Mouse (Mus musculus) hindbrain, postnatal 0 days (tissue): ENCODE measurements at regions not wholly inside any gene's neighbourhood (a gene's known extent, or its start where the extent isn't known, plus 50 kb on each side); places are given as distances from the start of the nearest gene placed in this dataset.

ENCODE experiments used
- ATAC-seq: fragments of 200-750 bp; cut with Nextera tagmentation; 2 replicates; pipeline ENCODE4 v1.8.0; 2017; ENCODE audit warnings: mild to moderate bottlenecking, moderate TSS enrichment, moderate library complexity
- DNase-seq: peaks from one replicate; pipeline ENCODE4 v3.0.0-alpha.2; 2015; ENCODE audit warnings: low spot score
- H3K27ac ChIP-seq: fragments of 300-500 bp; sonication (generic); 2 replicates; pipeline ENCODE4 v1.5.1; 2014; ENCODE audit warnings: mild to moderate bottlenecking
- H3K27me3 ChIP-seq: fragments of 300-500 bp; sonication (generic); 2 replicates; pipeline ENCODE4 v1.6.1; 2014; ENCODE audit warnings: low read length, mixed read lengths; ENCODE audit not compliant: insufficient read depth
- H3K36me3 ChIP-seq: fragments of 300-500 bp; sonication (generic); 2 replicates; pipeline ENCODE4 v1.6.1; 2014; ENCODE audit warnings: low read length, mixed read lengths; ENCODE audit not compliant: insufficient read depth
- H3K4me1 ChIP-seq: fragments of 300-500 bp; sonication (generic); 2 replicates; pipeline ENCODE4 v1.6.1; 2014; ENCODE audit warnings: antibody characterized with exemption, low read length, mixed read lengths; ENCODE audit not compliant: insufficient read depth
- H3K4me2 ChIP-seq: fragments of 300-500 bp; sonication (generic); 2 replicates; pipeline ENCODE4 v1.6.1; 2014; ENCODE audit warnings: low read depth, mild to moderate bottlenecking, low read length, moderate library complexity, mixed read lengths
- H3K4me3 ChIP-seq: fragments of 300-500 bp; sonication (generic); 2 replicates; pipeline ENCODE4 v1.5.1; 2014; ENCODE audit warnings: low read length
- H3K9ac ChIP-seq: fragments of 300-500 bp; sonication (generic); replicated peaks from 2 replicates; pipeline ENCODE4 v1.6.1; 2014; ENCODE audit warnings: mild to moderate bottlenecking, low read length, moderate library complexity, mixed read lengths
- H3K9me3 ChIP-seq: fragments of 300-500 bp; sonication (generic); 2 replicates; pipeline ENCODE4 v1.6.1; 2016; ENCODE audit warnings: low read length, mixed read lengths
- CTCF ChIP-seq: IDR thresholded peaks from 2 replicates; pipeline ENCODE4 v1.5.1; 2016; ENCODE audit warnings: antibody characterized with exemption, control low read depth, low read depth
- WGBS: fragments of 180-500 bp; shearing (Covaris S2); extraction: QIAGEN DNeasy Blood & Tissue Kit; methylation state at CpG from one replicate; pipeline ENCODE4 v1.1.7; 2014; 5-methylcytosine and 5-hydroxymethylcytosine counted together

DNA sequence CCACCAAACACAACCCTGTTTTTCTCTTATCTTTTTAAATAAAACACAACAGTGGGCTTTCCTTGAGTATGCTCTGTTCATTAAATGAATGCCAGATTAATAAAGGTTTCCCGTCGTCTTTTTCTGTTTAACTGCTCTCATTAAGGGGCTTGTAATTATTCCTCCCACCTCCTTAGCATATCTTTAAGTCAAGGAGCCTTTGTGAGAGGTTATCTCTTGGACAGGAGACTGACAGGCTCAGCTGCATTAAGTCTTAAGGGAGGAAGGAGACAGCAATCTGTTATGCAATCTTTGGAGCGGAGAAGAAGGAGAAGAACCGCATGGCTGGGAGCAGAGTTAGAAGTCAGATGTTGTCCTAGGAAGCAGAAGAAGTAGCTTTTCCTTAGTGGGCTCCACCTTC lies 111.3 kb upstream of the Syt6 start:
- H3K36me3 ChIP-seq = no peaks in the 10 kb centered on the region
- no peak for DNase-seq
- WGBS = 41% methylated on average over 4 of the region's 4 CpGs
- no peak overlapping the region for H3K4me3 ChIP-seq
- no peak for ATAC-seq
- H3K4me2 ChIP-seq = no peak overlapping the region
- no peak overlapping the region for H3K9ac ChIP-seq
- no peak overlapping the region for H3K27ac ChIP-seq
- H3K4me1 ChIP-seq = no peaks in the 10 kb centered on the region
- TF ChIP-seq CTCF = no peak
- no peaks in the 10 kb centered on the region for H3K27me3 ChIP-seq
- no peaks in the 10 kb centered on the region for H3K9me3 ChIP-seq

DNA sequence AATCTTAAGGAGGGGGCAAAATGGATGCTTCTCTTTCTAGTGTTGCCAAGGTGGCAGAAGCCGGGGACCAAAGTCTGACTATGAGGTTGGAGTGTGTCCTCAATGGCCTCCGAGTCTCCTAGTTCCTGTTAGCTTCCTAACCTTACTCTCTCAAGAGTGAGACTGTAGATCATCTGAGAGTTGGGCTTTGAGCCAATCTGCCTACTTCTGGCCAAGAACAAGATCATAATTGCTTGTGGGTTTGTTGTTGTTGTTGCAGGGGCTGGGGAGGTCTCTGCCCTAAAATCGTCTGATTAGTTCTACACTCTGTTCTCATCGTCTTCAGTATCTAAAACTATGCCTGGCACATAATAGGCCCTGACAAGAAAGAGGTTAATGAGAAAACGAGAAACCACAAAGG lies 110.8 kb upstream of the Syt6 start:
- DNase-seq (no peak), ATAC-seq (no peak)
- H3K4me3 ChIP-seq = no peak overlapping the region
- H3K4me2 ChIP-seq = no peak overlapping the region
- H3K27ac ChIP-seq = no peak overlapping the region
- 49% methylated on average over 5 of the region's 5 CpGs for WGBS
- H3K4me1 ChIP-seq = no peaks in the 10 kb centered on the region
- H3K9ac ChIP-seq = no peak overlapping the region
- no peaks in the 10 kb centered on the region for H3K9me3 ChIP-seq
- H3K27me3 ChIP-seq = no peaks in the 10 kb centered on the region
- no peak for TF ChIP-seq CTCF
- H3K36me3 ChIP-seq = no peaks in the 10 kb centered on the region

DNA sequence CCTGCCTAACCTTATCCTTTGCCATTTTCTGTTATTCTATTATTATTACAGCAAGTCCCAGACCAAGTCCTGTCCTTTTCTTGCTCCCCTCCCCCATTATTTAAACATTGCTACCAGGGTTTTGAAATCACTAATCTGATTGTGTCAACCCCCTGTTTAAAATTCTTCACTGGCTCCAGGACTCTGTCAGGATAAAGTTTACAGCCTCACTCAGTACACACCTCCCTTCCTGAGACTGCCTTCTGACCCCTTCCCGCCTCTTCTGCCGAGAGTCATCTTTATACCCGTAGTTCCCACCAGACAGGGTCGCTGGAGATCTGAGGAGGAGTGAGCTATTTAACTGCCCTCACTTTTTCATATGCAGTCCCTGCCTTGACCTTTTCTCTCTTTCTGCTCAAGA lies 110.3 kb upstream of the Syt6 start:
- no peak for ATAC-seq
- H3K27ac ChIP-seq = no peak overlapping the region

DNA sequence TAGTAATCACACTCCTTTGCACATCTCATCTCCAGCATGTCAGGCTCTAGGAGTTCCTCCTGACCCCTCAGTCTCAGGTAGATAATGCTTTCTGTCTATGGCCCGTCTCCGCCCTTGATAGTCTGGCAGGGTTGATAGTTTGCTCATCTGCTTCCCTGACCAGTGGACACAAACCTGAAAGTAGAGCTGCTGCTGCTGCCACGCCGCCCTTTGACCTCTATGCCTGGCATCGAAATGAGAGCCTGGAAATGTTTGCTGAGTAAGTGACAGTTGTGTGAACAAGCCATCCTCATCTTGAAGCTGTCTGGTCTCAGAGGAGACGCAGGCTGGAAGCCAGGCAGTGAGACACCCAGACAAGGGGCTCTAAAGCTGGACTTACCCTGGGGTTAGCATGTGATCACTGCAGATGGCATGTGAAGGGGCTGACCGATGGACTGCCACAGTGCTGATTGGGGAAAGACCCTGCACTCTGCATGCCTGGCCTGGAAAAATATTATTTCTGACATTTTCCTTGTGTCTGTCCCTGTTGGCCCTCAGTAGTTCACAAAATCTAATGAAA lies 109.8 kb upstream of the Syt6 start:
- 73% methylated on average over 7 of the region's 7 CpGs for WGBS
- Histone ChIP-seq H3K4me3 (no peak overlapping the region), H3K27ac (no peak overlapping the region), H3K27me3 (no peaks in the 10 kb centered on the region), H3K36me3 (no peaks in the 10 kb centered on the region), H3K4me1 (no peaks in the 10 kb centered on the region), H3K9me3 (no peaks in the 10 kb centered on the region), H3K4me2 (no peak overlapping the region), H3K9ac (no peak overlapping the region)
- no peak for DNase-seq
- ATAC-seq = no peak
- no peak for TF ChIP-seq CTCF

More for the DNA sequence above, 110.3 kb upstream of the Syt6 start:
- H3K4me1 ChIP-seq = no peaks in the 10 kb centered on the region
- no peaks in the 10 kb centered on the region for H3K27me3 ChIP-seq
- no peak overlapping the region for H3K9ac ChIP-seq
- no peak overlapping the region for H3K4me2 ChIP-seq
- no peak overlapping the region for H3K4me3 ChIP-seq
- WGBS = 47% methylated on average over 4 of the region's 4 CpGs
- no peaks in the 10 kb centered on the region for H3K9me3 ChIP-seq
- no peak for DNase-seq
- TF ChIP-seq CTCF = no peak
- no peaks in the 10 kb centered on the region for H3K36me3 ChIP-seq

DNA sequence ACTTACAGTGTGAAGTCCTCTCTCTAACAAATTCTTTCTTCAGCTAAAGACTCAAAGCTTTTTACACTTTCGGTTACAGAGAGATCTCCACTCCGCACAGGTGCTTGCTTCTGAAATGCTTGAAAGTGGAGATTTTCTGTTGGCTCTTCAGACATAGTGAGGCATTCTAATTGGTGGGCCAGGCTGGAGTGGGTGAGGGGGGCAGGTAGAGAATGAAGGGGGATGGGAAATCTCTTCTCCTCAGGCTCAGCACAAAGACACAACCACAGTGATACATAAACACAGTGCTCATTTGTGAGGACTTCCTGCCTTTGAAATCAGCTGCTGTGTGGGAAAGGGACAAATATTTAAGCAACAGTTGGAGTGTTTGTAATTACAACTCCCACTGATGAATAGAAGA lies 109.1 kb upstream of the Syt6 start:
- Histone ChIP-seq H3K4me3 (no peak overlapping the region), H3K36me3 (no peaks in the 10 kb centered on the region), H3K9ac (no peak overlapping the region), H3K27ac (no peak overlapping the region), H3K4me1 (no peaks in the 10 kb centered on the region), H3K9me3 (no peaks in the 10 kb centered on the region), H3K4me2 (no peak overlapping the region), H3K27me3 (no peaks in the 10 kb centered on the region)
- ATAC-seq = no peak
- 74% methylated on average over 2 of the region's 2 CpGs for WGBS
- DNase-seq = no peak
- no peak for TF ChIP-seq CTCF

DNA sequence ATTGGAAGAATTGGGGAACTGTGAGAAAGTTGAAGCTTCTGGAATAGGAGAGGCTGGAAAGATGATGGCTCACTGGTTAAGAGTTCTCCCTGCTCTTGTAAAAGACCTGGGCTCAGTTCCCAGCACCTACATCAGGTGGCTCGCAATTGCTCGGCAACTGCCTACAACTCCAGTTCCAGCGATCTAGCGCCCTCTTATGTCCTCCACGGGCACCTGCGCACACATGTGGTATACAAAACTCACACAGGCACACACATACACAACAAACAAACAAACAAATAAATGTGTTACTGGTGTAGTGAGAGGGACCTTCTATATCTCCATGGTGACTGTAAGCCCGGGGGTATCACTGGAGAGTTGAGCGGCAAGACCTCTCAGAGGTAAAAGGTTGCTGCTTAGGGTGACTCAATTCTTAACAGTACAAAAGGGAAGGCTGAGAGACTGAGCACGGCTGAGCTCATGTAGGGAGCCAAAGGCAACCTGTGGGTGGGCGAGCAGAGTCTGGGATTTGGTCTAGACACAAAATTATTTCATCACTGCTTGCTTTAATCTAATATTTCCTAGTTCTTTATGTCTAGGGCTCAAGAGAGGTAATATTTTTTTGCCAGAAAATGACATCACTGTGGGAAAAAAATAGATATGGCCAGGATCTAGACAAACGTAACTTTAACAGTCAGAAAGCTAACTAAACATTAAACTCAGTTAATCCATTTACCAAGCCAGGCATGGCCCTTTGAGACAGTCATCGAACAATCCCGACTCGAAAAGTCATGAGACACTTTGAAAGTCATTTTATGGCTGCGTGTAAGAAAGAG lies 104.2 kb upstream of the Syt6 start:
- H3K9ac ChIP-seq = no peak overlapping the region
- H3K9me3 ChIP-seq = no peaks in the 10 kb centered on the region
- 80% methylated on average over 15 of the region's 15 CpGs for WGBS
- DNase-seq (no peak), ATAC-seq (no peak)
- TF ChIP-seq CTCF = no peak
- no peaks in the 10 kb centered on the region for H3K4me1 ChIP-seq
- H3K4me2 ChIP-seq = no peak overlapping the region
- no peak overlapping the region for H3K27ac ChIP-seq
- no peaks in the 10 kb centered on the region for H3K36me3 ChIP-seq
- no peak overlapping the region for H3K4me3 ChIP-seq
- no peaks in the 10 kb centered on the region for H3K27me3 ChIP-seq

DNA sequence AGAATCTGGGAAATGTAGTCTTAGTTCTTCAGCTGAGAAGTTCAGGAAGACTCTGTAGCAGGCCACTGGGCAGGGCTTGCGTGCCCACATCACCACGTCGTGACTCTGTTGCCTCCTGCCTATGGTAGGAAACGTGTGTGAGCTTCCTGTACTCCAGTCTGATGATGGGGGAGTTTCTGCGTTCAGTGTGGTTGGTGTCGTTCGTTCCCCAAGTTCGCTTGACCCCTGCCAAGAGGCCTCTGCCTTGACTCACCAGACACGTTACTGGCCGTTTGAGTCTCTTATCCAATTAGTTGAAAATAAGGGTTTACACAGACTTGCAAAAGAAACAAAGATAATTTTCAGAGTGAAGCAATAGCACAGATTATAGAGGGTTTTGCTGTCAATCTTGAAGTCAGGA lies 102.4 kb upstream of the Syt6 start:
- TF ChIP-seq CTCF = no peak
- H3K4me1 ChIP-seq = no peaks in the 10 kb centered on the region
- no peak overlapping the region for H3K4me2 ChIP-seq
- no peaks in the 10 kb centered on the region for H3K36me3 ChIP-seq
- no peaks in the 10 kb centered on the region for H3K27me3 ChIP-seq
- no peak overlapping the region for H3K9ac ChIP-seq
- no peak overlapping the region for H3K4me3 ChIP-seq
- H3K9me3 ChIP-seq = no peaks in the 10 kb centered on the region
- WGBS = 88% methylated on average over 10 of the region's 10 CpGs
- DNase-seq (no peak), ATAC-seq (no peak)
- H3K27ac ChIP-seq = no peak overlapping the region
